Mouse (Mus musculus): ENCODE results near the gene Zfp536. TPM values are rescaled to one million over a fixed set of nuclear protein-coding genes. Genes with fewer than 3 reads are reported as not detected.

The Zfp536 gene
- polyA plus RNA-seq, 1 experiment: 0.49 TPM

- no peaks in the 10 kb centered on the region for H3K36me3 ChIP-seq (ENCODE audit: control insufficient read depth, insufficient read depth, low read length)
- no peak overlapping the region for H3K27ac ChIP-seq (ENCODE audit: control insufficient read depth, insufficient read depth, low read length)
- no peaks in the 10 kb centered on the region for H3K4me1 ChIP-seq (replicated peaks; ENCODE audit: control insufficient read depth, insufficient read depth, low read length)
- no peak for TF ChIP-seq CTCF (IDR thresholded peaks at IDR 0.05; ENCODE audit: borderline replicate concordance, control insufficient read depth, extremely low read depth, insufficient read depth, low read length, poor library complexity)
- no peak for TF ChIP-seq POLR2A (IDR thresholded peaks at IDR 0.05; ENCODE audit: control insufficient read depth, extremely low read depth, insufficient read depth, low read length, poor library complexity)
- H3K27me3 ChIP-seq (ENCODE audit: control insufficient read depth, insufficient read depth, low read length): peaks cover 11% of the 10 kb centered on the region; the same call in 1 of the 2 replicates
- no peak overlapping the region for H3K4me3 ChIP-seq (ENCODE audit: control insufficient read depth, insufficient read depth, low read length)
- DNase-seq: no peak
- WGBS: 21% methylated on average over 10 of the region's 10 CpGs
Observed at GRCm38 (mm10) chr7:37768310-37768940, 5.0 kb downstream of the Zfp536 start.

GRCm38 (mm10) chr7:37758886-37759285 is 14.6 kb downstream of the Zfp536 start:
- no peak for TF ChIP-seq POLR2A (IDR thresholded peaks at IDR 0.05; ENCODE audit: control insufficient read depth, extremely low read depth, insufficient read depth, low read length, poor library complexity)
- no peak for TF ChIP-seq CTCF (IDR thresholded peaks at IDR 0.05; ENCODE audit: borderline replicate concordance, control insufficient read depth, extremely low read depth, insufficient read depth, low read length, poor library complexity)
- no peak overlapping the region for H3K27ac ChIP-seq (ENCODE audit: control insufficient read depth, insufficient read depth, low read length)
- no peaks in the 10 kb centered on the region for H3K4me1 ChIP-seq (replicated peaks; ENCODE audit: control insufficient read depth, insufficient read depth, low read length)
- no peak overlapping the region for H3K4me3 ChIP-seq (ENCODE audit: control insufficient read depth, insufficient read depth, low read length)
- DNase-seq: no peak
- H3K27me3 ChIP-seq (ENCODE audit: control insufficient read depth, insufficient read depth, low read length): no peaks in the 10 kb centered on the region
- 91% methylated on average over 5 of the region's 5 CpGs for WGBS
- no peaks in the 10 kb centered on the region for H3K36me3 ChIP-seq (ENCODE audit: control insufficient read depth, insufficient read depth, low read length)

DNA sequence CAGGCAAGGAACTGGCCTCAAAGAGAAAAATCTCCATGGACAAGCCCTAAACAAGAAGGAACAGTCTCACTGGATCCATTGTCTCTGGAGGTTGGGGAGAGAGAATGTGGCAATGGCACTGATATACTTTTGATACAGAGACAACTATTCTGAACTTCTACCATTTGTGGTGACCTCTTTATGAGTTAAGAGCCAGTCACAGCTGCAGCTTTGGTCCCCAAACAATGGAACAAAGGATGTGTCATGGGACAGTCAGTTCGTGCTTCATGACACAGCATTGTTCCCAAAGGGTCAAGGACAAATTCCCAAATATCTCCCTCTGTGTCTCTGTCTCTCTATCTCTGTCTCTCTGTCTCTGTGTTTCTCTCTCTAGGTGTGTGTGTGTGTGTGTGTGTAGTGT is 20.4 kb downstream of the Zfp536 start:
- WGBS: 58% methylated on average over 1 of the region's 1 CpGs
- Histone ChIP-seq H3K36me3 (ENCODE audit: control insufficient read depth, insufficient read depth, low read length) (no peaks in the 10 kb centered on the region), H3K4me3 (ENCODE audit: control insufficient read depth, insufficient read depth, low read length) (no peak overlapping the region), H3K27me3 (ENCODE audit: control insufficient read depth, insufficient read depth, low read length) (no peaks in the 10 kb centered on the region), H3K27ac (ENCODE audit: control insufficient read depth, insufficient read depth, low read length) (no peak overlapping the region), H3K4me1 (replicated peaks; ENCODE audit: control insufficient read depth, insufficient read depth, low read length) (no peaks in the 10 kb centered on the region)
- TF ChIP-seq CTCF (IDR thresholded peaks at IDR 0.05; ENCODE audit: borderline replicate concordance, control insufficient read depth, extremely low read depth, insufficient read depth, low read length, poor library complexity) (no peak), POLR2A (IDR thresholded peaks at IDR 0.05; ENCODE audit: control insufficient read depth, extremely low read depth, insufficient read depth, low read length, poor library complexity) (no peak)
- DNase-seq: no peak

DNA sequence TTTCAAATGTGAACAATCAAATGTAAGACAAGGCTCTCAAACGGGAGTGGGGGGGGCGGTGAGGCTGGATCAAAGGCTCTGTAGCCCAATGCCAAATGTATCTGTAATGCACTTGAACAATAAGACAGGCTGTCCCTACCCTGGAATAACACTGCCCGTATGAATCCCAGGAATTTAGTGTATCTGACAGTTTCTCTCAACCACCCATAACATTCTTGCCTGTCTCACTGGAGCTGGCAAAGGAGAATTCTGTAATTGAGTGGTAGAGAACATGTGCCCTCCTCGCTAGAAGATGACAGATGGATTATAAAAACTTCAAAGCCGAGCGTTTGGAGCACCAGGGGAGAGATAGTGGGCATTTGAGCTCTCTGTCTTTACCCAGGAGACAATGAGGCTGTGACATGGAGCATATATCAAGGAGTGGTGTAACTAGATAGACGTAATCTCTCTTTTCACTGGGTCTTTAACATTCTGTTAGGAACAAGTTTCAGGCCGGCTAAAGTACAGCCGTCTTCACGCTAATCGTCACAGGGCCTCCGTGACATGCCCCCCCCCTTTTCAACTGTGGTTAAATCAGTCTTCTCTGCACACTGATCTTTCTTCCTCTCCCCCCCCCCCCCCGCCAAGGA is 27.2 kb downstream of the Zfp536 start:
- no peaks in the 10 kb centered on the region for H3K4me1 ChIP-seq (replicated peaks; ENCODE audit: control insufficient read depth, insufficient read depth, low read length)
- H3K27ac ChIP-seq (ENCODE audit: control insufficient read depth, insufficient read depth, low read length): no peak overlapping the region
- no peaks in the 10 kb centered on the region for H3K27me3 ChIP-seq (ENCODE audit: control insufficient read depth, insufficient read depth, low read length)
- 63% methylated on average over 13 of the region's 13 CpGs for WGBS
- H3K36me3 ChIP-seq (ENCODE audit: control insufficient read depth, insufficient read depth, low read length): no peaks in the 10 kb centered on the region
- TF ChIP-seq CTCF (IDR thresholded peaks at IDR 0.05; ENCODE audit: borderline replicate concordance, control insufficient read depth, extremely low read depth, insufficient read depth, low read length, poor library complexity) (no peak), POLR2A (IDR thresholded peaks at IDR 0.05; ENCODE audit: control insufficient read depth, extremely low read depth, insufficient read depth, low read length, poor library complexity) (no peak)
- no peak overlapping the region for H3K4me3 ChIP-seq (ENCODE audit: control insufficient read depth, insufficient read depth, low read length)
- DNase-seq: no peak

DNA sequence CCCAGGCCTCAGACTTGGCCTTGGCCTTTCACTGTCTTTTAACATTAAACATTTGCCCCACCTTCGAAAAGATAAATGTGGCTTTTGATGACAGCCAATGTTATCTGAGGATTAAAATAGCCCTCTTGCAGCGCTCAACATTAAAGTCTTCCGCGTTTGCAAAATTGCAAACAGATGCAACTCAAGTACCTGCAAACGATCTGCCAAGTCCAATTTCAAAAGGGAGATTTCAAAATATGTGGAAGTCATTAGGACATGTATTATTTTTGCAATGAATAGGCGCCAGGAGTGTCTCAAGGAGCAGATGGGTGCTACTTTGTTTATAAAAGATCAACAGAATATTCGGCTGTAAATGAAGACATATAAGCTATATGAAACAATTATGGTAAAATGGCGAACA is 30.1 kb downstream of the Zfp536 start:
- Histone ChIP-seq H3K27me3 (ENCODE audit: control insufficient read depth, insufficient read depth, low read length) (no peaks in the 10 kb centered on the region), H3K27ac (ENCODE audit: control insufficient read depth, insufficient read depth, low read length) (no peak overlapping the region), H3K4me3 (ENCODE audit: control insufficient read depth, insufficient read depth, low read length) (no peak overlapping the region), H3K36me3 (ENCODE audit: control insufficient read depth, insufficient read depth, low read length) (no peaks in the 10 kb centered on the region), H3K4me1 (replicated peaks; ENCODE audit: control insufficient read depth, insufficient read depth, low read length) (no peaks in the 10 kb centered on the region)
- 91% methylated on average over 8 of the region's 8 CpGs for WGBS
- no peak for DNase-seq
- TF ChIP-seq CTCF (IDR thresholded peaks at IDR 0.05; ENCODE audit: borderline replicate concordance, control insufficient read depth, extremely low read depth, insufficient read depth, low read length, poor library complexity) (no peak), POLR2A (IDR thresholded peaks at IDR 0.05; ENCODE audit: control insufficient read depth, extremely low read depth, insufficient read depth, low read length, poor library complexity) (no peak)

DNA sequence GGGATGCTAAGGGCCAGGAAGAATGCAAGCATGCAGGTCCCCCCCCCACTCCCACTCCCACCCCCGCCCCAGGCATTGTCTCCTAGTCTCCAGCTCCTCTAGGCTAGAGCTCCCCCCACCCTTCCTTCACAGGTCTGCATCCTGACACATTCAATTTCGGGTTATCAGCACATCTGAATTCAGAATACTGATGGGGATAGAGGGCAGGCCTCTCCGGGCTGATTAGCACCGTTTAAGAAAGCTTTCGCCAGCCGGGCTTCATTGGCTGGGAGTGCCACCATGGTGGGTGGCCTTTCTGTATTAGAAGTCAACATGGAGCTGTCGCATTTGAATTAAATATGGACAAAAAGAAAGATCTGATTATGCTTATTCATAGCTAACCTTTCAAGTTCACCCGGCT is 36.2 kb downstream of the Zfp536 start:
- no peak overlapping the region for H3K4me3 ChIP-seq (ENCODE audit: control insufficient read depth, insufficient read depth, low read length)
- H3K4me1 ChIP-seq (replicated peaks; ENCODE audit: control insufficient read depth, insufficient read depth, low read length): no peaks in the 10 kb centered on the region
- TF ChIP-seq POLR2A (IDR thresholded peaks at IDR 0.05; ENCODE audit: control insufficient read depth, extremely low read depth, insufficient read depth, low read length, poor library complexity) (no peak), CTCF (IDR thresholded peaks at IDR 0.05; ENCODE audit: borderline replicate concordance, control insufficient read depth, extremely low read depth, insufficient read depth, low read length, poor library complexity) (no peak)
- H3K27ac ChIP-seq (ENCODE audit: control insufficient read depth, insufficient read depth, low read length): no peak overlapping the region
- 71% methylated on average over 8 of the region's 8 CpGs for WGBS
- no peak for DNase-seq
- no peaks in the 10 kb centered on the region for H3K36me3 ChIP-seq (ENCODE audit: control insufficient read depth, insufficient read depth, low read length)
- no peaks in the 10 kb centered on the region for H3K27me3 ChIP-seq (ENCODE audit: control insufficient read depth, insufficient read depth, low read length)

Measured in thymus, adult 2 months (tissue).